Mouse (Mus musculus) CH12F3 (cell line): ENCODE data around the gene Ptbp3.

ENCODE experiments used
- in situ Hi-C: fragments of 300-500 bp; cut with MboI; formaldehyde crosslinking; loops from 2 replicates; pipeline ENCODE4 v1.14.3; 2020; ENCODE audit warnings: low sequenced_read_pairs

The Ptbp3 gene

DNA sequence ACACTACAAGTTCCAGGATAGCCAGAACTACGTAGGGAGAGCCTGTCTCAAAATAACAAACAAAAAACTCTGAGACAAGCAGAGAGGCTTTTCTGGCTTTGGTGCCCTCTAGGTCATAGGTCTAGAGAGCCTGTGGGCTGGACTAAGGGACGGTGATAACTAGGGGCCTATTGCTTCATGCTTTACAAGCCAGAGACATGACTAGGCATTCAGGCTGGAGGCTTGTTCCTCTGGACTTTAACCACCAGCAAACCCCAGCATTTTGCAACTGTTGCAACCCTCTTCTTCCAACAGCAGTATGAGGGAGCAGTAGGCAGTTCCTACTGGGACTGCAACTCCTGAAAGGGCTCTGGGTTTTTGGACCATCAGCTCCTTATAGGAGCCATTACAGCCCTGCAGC, 109.2 kb downstream of the Ptbp3 start:
- in situ Hi-C loops: no loop called here

DNA sequence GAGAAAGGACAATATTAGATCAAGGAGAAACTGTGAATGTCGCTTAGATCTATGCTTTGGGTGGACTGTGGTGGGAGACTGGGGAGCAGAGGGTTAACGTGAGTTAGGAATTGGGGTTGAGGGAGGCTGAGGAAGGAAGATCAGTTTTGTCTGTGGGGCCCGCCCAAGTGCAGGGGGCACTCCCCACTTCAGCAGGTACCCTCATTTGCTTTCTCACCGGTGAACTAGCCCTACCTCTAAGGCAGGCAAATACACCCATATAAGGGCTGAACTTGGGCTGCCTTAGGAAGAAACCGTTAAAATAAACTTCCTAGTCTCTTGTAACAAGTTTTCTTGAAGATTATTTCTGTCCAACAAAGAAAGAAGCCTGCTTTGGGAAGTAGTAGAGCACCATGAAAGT, 110.1 kb downstream of the Ptbp3 start:
- in situ Hi-C loops: no loop called here

DNA sequence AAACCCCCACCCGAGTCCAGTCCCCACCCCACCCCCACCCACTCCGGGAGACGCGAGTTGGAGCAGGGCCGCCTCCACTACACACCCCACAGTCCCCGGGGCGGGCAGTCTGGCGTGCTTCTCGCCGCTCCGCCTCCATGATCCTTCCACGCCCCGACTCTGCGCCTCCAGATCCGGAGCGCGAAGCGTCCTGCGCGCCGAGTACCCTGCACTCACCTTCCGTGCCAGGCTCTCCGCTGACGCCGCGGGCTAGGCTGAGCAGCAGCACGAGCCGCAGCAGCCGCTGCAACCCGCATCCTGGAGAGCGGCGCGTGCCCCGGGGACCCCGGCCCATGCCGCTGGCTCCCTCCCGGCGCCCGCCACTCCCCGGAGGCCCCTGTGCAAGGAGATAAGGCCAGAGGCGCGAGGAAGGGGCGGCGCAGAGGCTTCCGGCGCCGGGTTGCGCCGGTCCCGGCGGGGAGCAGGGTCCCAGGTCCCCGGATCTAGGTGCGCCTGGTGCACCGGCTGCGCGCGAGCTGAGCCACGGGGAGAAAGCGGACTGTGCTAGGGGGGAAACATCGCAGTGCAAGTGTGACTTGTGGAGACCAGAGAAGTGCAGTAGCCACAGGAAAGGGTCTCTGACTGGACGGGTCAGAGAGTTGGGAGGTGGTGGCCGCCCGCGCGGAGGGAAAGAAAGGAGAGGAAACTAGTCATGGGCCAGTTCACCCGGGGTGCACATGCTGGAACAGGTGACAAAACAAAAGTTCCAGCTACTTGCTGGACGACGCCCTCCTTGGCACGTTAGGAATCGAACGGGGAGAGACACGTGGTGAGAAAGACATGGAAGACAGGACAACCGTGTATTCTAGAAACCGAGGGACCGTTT, 110.9 kb downstream of the Ptbp3 start, which contains the start of gene Susd1:
TSS of gene Susd1 (minus strand) at position 644 of the 865 bp plus-strand sequence.
- in situ Hi-C loops: no loop called here

DNA sequence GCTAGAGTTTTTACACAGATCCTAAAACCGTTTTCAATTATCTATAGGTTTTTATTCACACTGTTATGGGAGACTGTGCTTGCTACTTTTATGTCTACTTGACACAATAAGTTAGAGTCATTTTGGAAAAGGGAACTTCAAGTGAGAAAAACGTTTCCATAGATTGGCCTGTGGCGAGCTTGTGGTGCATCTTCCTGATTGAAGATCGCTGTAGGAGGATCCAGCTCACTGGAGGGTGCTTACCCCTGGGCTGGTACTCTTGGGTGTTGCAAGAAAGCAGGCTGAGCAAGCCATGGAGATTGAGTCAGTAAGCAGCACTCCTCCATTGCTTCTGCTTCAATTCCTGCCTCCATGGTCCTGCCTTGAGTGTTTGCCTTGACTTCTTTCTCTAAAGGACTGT, 113.2 kb downstream of the Ptbp3 start:
- in situ Hi-C loops: no loop called here

DNA sequence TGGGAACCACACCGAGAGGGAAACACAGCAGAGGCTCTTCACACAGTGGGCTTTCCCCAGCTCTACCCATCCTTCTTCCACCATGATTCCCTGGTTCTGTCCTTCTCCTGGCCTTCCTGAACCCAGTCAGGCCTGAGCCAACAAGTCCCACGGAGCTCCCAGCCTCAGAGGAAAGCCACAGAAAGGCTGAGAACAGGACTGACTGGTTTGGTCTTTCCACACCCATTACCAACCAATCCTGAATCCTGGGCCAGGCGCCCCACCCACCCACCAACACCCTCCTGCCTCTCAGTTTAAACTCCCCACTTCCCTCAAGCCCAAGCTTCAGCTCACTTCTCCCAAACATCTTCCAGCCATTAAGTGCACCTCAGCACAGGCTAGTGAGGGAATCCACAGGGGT, 115.1 kb downstream of the Ptbp3 start:
- in situ Hi-C loops: no loop called here

- in situ Hi-C loops: no loop called here
Measured at GRCm38 (mm10) chr4:59429128-59429527, 120.0 kb downstream of the Ptbp3 start.

DNA sequence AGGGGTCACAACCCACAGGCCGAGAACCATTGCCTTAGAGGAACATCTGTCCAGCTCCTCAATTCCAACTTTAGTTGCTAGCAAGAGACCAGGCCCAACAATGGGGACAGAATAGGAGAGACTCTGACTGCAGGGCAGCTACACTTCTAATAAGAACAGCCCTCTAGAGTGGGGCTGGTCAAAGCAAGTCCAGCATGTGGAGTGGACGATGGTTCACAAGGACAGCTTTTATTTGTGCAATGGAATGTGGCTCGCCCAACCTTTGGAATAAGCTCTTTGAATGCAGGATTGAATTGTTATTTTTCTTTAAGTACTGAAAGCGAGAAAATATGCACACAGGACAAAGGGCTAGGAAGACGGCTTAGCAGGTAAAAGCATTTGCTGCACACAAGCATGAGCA, 122.7 kb downstream of the Ptbp3 start:
- in situ Hi-C loops: no loop called here

- in situ Hi-C loops: no loop called here
Measured at GRCm38 (mm10) chr4:59422808-59423207, 126.4 kb downstream of the Ptbp3 start.

DNA sequence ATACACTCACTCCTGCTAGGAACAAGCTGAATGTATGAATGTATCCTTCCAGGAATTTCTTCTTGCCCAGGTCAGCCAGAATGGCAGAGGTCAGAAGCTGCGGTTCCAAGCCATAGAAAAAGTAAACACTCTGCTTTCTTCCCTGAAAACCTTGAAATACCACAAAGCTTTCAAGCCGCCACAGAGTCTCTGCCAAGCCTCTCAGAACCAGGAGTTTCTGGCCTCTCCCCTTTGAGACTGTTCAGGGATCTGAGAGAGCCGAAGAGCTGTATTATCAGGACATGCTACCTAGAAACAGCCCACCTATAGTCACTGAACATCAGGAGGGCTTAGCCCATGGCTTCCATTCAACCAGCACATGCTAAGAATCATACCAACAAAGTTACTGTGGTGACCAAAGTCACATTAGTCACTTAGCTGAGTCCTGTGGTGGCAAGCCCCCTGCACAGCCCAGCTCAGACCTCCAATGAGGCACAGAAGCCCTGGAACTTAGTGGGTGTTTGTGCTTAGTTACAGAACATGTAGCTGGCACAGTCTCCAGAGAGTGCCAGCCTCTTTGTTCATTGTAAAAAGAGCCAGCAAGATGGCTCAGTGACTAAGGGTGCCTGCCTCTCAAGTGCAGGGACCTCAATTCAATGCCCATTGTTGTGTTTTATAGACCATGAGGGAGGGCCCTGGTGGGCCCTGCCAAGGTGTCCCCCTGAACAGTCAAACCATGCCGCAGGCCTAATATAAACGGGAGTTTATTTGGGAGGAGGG, 127.0 kb downstream of the Ptbp3 start:
- in situ Hi-C loops: no loop called here
